Mouse (Mus musculus) layer of hippocampus, adult 11-12 months (tissue): ENCODE measurements around the gene Xkrx.
"Not testable (repeated sequence)": the region's sequence is repeated elsewhere in the genome, so short reads cannot be mapped to it uniquely, and the experiment has no call there.

ENCODE experiments used
- DNase-seq: peaks from one replicate; pipeline ENCODE4 v3.0.0; 2022; ENCODE audit warnings: low spot score

The Xkrx gene

DNA sequence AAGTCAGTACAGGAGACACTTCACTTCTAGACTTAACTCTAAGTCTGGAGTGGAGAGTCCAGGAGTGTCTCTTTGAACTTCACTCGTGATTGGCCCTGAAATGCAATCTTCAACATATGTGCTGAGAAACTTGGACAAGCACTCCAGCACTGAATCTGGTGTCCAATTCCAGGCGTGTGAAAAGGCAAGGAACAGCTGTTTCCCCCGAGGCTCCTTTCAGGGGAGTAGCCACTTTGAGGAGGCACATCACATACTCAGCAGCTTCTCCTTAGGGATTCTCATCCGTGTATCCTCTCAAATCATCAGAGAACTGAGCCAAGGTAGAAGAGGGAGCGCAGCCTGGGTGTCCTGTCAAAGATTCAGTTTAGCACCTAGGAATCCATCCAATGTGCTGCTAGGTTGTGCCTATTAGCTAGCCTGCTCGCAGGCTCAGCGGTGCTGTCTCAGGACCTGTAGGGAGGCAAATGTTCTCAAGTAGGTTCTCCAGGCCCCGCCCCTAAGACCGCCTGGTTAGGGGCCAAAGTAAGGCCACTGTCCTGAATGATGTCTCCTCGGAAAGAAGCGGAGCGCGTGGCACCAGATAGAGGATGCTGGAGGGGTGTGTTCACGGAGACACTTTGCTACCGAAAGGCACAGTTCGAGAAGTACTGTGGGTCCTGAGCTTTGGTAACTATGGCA lies at the start of gene Xkrx:
TSS of gene Xkrx (minus strand) at position 34 of the 678 bp plus-strand sequence.
- no peak for DNase-seq

DNA sequence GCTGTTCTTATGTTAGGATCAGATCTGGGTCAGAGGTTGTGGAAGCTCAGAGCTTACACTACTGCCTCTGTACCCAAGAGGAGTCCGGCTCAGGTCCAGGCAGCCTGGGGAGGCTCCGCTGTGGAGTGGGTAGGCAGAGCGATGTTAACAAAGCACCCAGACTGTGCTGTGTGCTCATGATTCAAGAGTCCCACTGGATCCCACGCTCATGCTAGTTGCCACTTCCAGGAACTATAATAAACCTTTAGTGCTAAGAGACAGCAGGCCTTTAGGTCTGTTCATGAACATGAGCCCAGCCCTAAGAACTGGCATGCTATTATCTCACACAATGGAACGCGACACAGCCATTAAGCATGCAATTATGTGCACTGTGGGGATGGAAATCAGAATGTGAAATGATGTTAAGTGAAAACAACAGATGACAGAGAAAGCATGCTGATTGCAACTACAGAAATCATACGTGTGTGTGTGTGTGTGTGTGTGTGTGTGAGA lies 49.3 kb upstream of the Xkrx start:
- peak; percentile 11 for DNase-seq

- no peak for DNase-seq
Observed at GRCm38 (mm10) chrX:134208491-134208890, 46.6 kb upstream of the Xkrx start.

DNA sequence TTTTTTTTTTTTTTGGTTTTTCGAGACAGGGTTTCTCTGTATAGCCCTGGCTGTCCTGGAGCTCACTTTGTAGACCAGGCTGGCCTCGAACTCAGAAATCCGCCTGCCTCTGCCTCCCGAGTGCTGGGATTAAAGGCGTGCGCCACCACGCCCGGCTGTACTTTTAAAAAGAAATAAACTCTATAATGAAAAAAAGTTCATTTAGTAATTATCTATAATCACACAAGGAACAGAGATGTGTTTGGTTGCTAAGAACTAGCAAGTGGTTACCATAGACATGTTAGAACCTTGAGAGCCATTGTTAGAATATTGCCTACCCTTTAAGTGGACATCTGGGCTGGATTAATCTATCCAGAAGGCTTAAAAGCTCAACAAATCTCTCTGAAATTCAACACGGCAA lies 25.3 kb upstream of the Xkrx start, which contains the start of gene Arl13a:
TSS of gene Arl13a (plus strand) at position 301 of the 400 bp plus-strand sequence.
- DNase-seq: not testable (repeated sequence)

GRCm38 (mm10) chrX:134174699-134175098 lies 12.8 kb upstream of the Xkrx start:
- no peak for DNase-seq

DNA sequence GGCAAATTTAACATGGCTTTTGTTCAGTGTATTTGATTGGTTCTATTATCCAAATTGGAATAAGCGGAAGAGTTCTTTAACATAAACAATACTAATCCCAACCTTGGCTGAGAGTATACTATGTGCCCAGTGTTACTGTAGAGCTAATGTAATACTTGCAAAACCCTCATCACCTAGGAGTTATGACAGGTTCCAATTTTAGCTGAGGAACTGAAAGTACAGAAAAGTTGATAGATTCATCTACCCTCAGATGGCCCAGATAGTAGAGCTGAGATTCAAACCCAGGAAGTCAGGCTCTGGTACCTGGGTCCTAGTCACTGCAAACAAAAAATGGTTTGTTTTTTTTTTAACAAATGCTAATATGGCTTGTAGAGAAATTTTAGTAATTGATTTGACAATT lies 8.7 kb upstream of the Xkrx start:
- no peak for DNase-seq

DNA sequence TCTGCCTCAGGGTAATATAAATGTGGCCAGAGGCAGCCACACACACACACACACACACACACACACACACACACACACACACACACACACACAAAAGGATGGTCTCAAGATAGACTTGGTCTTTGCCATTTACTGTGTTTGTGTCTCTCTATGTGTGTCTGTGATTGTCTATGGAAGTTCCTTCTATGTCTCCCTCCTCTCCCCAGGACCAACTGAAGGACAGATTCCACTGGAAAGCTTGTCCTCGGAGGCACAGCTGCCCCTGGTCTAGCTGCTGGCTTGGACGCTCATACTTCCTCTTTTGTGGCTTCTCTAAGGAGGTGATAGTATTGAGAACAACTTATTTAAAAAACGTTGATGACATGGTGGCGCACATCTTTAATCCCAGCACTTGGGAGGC lies 1.6 kb upstream of the Xkrx start:
- DNase-seq: no peak

- DNase-seq: no peak
Observed at GRCm38 (mm10) chrX:134162826-134163225, 950 bp upstream of the Xkrx start.

DNA sequence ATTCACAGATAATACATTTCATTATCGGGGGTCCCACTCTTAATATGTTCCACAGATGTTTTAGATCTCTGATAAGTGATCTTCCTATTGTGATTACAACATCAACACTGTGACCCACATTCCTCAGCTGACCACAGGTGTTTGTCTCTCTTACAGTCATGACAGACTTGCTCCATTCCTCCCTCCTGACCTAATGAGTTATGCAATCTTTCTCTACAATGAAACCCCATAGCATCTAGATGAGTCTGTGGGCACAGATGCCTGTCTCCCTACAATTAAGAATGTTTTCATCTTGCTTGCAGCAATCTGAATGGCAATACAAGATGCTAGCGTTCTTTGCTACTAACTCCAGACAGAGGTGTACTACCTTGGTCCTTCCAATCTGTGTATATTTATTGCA lies 1.4 kb downstream of the Xkrx start:
- DNase-seq: no peak

DNA sequence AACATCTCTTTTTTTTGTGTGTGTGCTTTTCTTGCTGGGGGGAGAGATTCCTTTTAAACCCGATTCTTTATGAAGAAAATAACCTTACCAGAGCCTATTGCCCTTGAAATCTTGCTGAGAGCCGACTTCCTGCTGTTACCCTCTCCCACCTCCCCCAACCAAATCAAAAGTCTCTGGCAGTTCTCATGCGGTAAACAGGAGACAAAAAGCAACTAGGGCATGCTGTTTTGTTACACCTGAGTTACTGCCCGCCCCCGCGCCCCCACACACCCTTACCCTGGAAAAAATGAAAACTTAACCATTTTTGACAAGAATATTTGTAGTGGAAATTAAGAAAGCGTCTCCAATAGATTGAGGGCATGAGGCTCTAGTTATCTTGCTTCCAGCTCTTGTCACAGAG lies 3.7 kb downstream of the Xkrx start:
- no peak for DNase-seq

GRCm38 (mm10) chrX:134141986-134142385 lies 19.9 kb downstream of the Xkrx start:
- DNase-seq: no peak

DNA sequence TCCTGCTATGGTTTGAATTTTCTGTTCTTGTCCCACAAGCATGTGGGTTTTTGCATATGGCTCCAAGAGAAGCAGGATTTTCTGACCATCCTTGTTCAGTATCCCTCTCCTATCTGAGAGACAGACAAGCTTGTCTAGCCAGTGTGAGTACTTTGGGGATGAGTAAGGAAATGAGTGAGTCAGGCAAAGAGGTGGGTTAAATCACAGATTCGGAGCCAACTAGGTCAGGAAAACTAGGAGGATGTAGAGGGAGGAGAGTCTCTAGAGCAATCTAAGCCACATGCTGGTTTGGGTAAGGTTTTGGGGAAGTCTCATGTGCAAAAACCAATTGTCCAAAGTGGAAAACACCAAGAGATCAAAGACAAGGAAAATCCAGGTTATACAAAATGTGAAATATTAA lies 20.3 kb downstream of the Xkrx start:
- DNase-seq: no peak

GRCm38 (mm10) chrX:134140024-134140423 lies 21.9 kb downstream of the Xkrx start:
- DNase-seq: no peak

- no peak for DNase-seq
Observed at GRCm38 (mm10) chrX:134133821-134134220, 28.1 kb downstream of the Xkrx start.

- peak; percentile 8 for DNase-seq
Observed at GRCm38 (mm10) chrX:134132295-134132694, 29.6 kb downstream of the Xkrx start.

GRCm38 (mm10) chrX:134128549-134128948 lies 33.3 kb downstream of the Xkrx start:
- DNase-seq: no peak

GRCm38 (mm10) chrX:134116417-134116816 lies 45.5 kb downstream of the Xkrx start:
- no peak for DNase-seq

DNA sequence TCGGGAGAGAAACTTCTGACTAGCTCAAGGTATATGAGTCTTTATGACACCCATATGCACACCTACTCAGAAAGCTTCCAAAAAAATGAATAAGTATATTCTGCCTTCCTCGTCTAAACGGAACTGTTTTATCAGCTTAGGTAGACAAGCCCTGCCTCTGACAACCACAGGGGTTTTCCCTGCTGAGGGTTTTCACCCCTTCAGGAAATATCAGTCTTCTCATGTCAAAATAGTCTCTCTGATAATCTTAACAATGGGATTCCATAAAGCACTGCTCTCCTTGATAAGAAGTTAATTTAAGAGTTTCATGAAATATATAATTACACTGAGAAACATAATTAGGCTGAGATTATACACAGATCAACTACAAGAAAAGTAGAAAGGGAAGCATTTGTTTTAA lies 50.1 kb downstream of the Xkrx start:
- DNase-seq: no peak

GRCm38 (mm10) chrX:134102641-134103040 lies 59.2 kb downstream of the Xkrx start:
- peak; percentile 5 for DNase-seq
